Comparison of ENCODE assay signal across 8 mouse cellular contexts in the genomic region with DNA sequence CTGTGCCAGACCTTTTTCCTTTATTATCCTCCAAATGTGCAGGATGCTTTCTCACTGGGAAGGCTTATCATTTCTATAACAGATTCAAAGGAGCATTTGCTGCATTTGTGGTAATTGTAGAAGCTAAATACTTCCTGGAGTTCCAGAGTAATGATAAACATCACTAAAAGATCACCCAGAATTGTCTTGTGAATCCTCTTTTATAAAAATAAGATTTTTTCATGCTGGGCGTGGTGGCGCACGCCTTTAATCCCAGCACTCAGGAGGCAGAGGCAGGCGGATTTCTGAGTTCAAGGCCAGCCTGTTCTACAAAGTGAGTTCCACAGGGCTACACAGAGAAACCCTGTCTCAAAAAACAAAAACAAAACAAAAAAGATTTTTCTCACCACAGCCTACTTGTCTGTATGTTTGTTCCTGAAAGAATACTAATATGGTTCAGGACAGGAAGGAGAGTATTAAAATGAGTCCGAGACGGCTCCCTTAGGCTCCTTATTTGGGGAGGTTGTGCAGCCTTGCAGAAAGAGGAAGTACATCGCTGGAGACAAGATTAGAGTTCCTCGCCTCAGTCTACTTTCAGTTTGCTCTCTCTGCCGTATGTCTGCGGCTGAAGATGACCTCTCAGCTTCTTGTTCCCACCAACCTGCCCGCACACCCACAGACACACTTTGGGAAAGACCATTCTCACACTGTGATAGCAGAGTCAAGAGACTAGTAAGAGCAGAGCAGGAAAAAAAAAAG. TPM values are rescaled to one million over a fixed set of nuclear protein-coding genes. Genes with fewer than 3 reads are reported as not detected.
A peak's percentile ranks its signal among the peaks of the same experiment; 100 is the strongest.
DNase-seq lines count a peak whose midpoint lies in the region; ATAC-seq and TF ChIP-seq lines count a peak whose summit lies in the region.

No protein-coding gene starts in this region.

- no peaks in the 10 kb centered on the region for H3K27me3 ChIP-seq in liver, embryonic 14.5 days (ENCODE audit: control insufficient read depth, insufficient read depth, low read length)
- no peaks in the 10 kb centered on the region for H3K27me3 ChIP-seq in forebrain, postnatal 0 days (ENCODE audit: insufficient read depth, low read length)
- no peaks in the 10 kb centered on the region for H3K27me3 ChIP-seq in forebrain, embryonic 12.5 days

- H3K9me3 ChIP-seq in liver, embryonic 14.5 days (ENCODE audit: control insufficient read depth, low read length) = no peaks in the 10 kb centered on the region
- H3K9me3 ChIP-seq in forebrain, postnatal 0 days (ENCODE audit: low read length) = no peaks in the 10 kb centered on the region
- H3K9me3 ChIP-seq in forebrain, embryonic 12.5 days = no peaks in the 10 kb centered on the region

- ATAC-seq in liver, embryonic 14.5 days (ENCODE audit: insufficient read depth) = no peak
- ATAC-seq in forebrain, postnatal 0 days = no peak
- ATAC-seq in forebrain, embryonic 12.5 days (ENCODE audit: low FRiP score) = no peak

- TF ChIP-seq CTCF in liver, embryonic 14.5 days (IDR thresholded peaks at IDR 0.05; ENCODE audit: low read depth) = no peak
- no peak for TF ChIP-seq CTCF in forebrain, postnatal 0 days (IDR thresholded peaks at IDR 0.05; ENCODE audit: low read depth)

- H3K4me1 ChIP-seq in liver, embryonic 14.5 days (replicated peaks; ENCODE audit: control insufficient read depth in 2 of 2, insufficient read depth in 2 of 2, low read length in 1 of 2) = peaks cover 32 to 33% of the 10 kb centered on the region in 2 experiments
- H3K4me1 ChIP-seq in forebrain, postnatal 0 days (ENCODE audit: insufficient read depth) = peaks cover 7% of the 10 kb centered on the region; the same call in 1 of the 2 replicates
- H3K4me1 ChIP-seq in forebrain, embryonic 12.5 days = peaks cover 11% of the 10 kb centered on the region

- no peaks in the 10 kb centered on the region for H3K36me3 ChIP-seq in liver, embryonic 14.5 days (replicated peaks; ENCODE audit: control insufficient read depth, insufficient read depth, low read depth)
- no peaks in the 10 kb centered on the region for H3K36me3 ChIP-seq in forebrain, postnatal 0 days (ENCODE audit: insufficient read depth)
- H3K36me3 ChIP-seq in forebrain, embryonic 12.5 days (replicated peaks) = no peaks in the 10 kb centered on the region

- peak overlapping the region; percentile 80 for H3K4me2 ChIP-seq in liver, embryonic 14.5 days (ENCODE audit: low read depth)
- H3K4me2 ChIP-seq in forebrain, postnatal 0 days (ENCODE audit: low read depth) = no peak overlapping the region
- H3K4me2 ChIP-seq in forebrain, embryonic 12.5 days = no peak overlapping the region

- DNase-seq in heart, adult 11 months = peak; percentile 95
- DNase-seq in heart, postnatal 14 days = no peak
- peak; percentile 21 for DNase-seq in brain, adult 2 months (ENCODE audit: low read depth, low spot score)
- peak in 1 of 3 experiments; percentile 46 for DNase-seq in liver, embryonic 14.5 days (ENCODE audit: low read depth in 3 of 3, low spot score in 3 of 3)
- DNase-seq in spleen, postnatal 10 days (ENCODE audit: low spot score in 2 of 2) = peak; percentile 30 to 54
- DNase-seq in urinary bladder, adult 2 months (ENCODE audit: low spot score) = no peak
- no peak for DNase-seq in forebrain, postnatal 0 days

- peak overlapping the region; percentile 28 to 33 for H3K4me3 ChIP-seq in liver, embryonic 14.5 days (ENCODE audit: insufficient read depth in 1 of 2, low read depth in 2 of 2, low read length in 2 of 2)
- no peak overlapping the region for H3K4me3 ChIP-seq in forebrain, postnatal 0 days (ENCODE audit: low read depth, low read length)
- H3K4me3 ChIP-seq in forebrain, embryonic 12.5 days (replicated peaks) = no peak overlapping the region

- WGBS in liver, embryonic 14.5 days (ENCODE audit: insufficient replicate concordance) = 25% methylated on average over 11 of the region's 11 CpGs
- WGBS in forebrain, postnatal 0 days = 90% methylated on average over 11 of the region's 11 CpGs
- WGBS in forebrain, embryonic 12.5 days = 91% methylated on average over 11 of the region's 11 CpGs

- intact Hi-C loops in heart, postnatal 14 days (cut with DNase I) = no loop called here

- H3K9ac ChIP-seq in liver, embryonic 14.5 days (replicated peaks) = peak overlapping the region; percentile 19
- H3K9ac ChIP-seq in forebrain, postnatal 0 days = no peak overlapping the region
- no peak overlapping the region for H3K9ac ChIP-seq in forebrain, embryonic 12.5 days

- no peak for TF ChIP-seq EP300 in liver, embryonic 14.5 days (IDR thresholded peaks at IDR 0.05; ENCODE audit: low read depth)

- peak overlapping the region; percentile 0; the same call in 1 of the 2 replicates for H3K27ac ChIP-seq in liver, embryonic 14.5 days
- no peak overlapping the region for H3K27ac ChIP-seq in forebrain, postnatal 0 days (ENCODE audit: low read depth, low read length)
- H3K27ac ChIP-seq in forebrain, embryonic 12.5 days = no peak overlapping the region

RNA-seq across cellular contexts. Expression of gene Sf3b1, which starts 1.4 kb away (rescaled TPM):
- 100 to 1,000 TPM; 100 to 106 TPM for total RNA-seq in heart, postnatal 14 days (2021)
- 30.9 and 45.0 TPM in 2 replicates for polyA plus RNA-seq in liver, embryonic 14.5 days (2012; rRNA removed)
- polyA plus RNA-seq in liver, embryonic 14.5 days (2014; fragmentation: Nextera tagmentation; extraction: Ambion mirVana) = 122 and 132 TPM in 2 replicates
- polyA plus RNA-seq in urinary bladder, adult 2 months (2012; rRNA removed) = 156 and 180 TPM in 2 replicates
- 242 and 311 TPM in 2 replicates for total RNA-seq in forebrain, postnatal 0 days (2014; rRNA removed)
- 289 and 308 TPM in 2 replicates for polyA plus RNA-seq in forebrain, postnatal 0 days (2015; fragmentation: Nextera tagmentation; extraction: Ambion mirVana)
- 376 and 422 TPM in 2 replicates for polyA plus RNA-seq in forebrain, embryonic 12.5 days (2016; fragmentation: Nextera tagmentation; extraction: Ambion mirVana)

RNA-seq across cellular contexts. Expression of gene Coq10b, which starts 23.9 kb away (rescaled TPM):
- 10 to 100 TPM; 47.3 to 61.7 TPM for total RNA-seq in heart, postnatal 14 days (2021)
- polyA plus RNA-seq in liver, embryonic 14.5 days (2012; rRNA removed) = 6.3 and 8.6 TPM in 2 replicates
- polyA plus RNA-seq in liver, embryonic 14.5 days (2014; fragmentation: Nextera tagmentation; extraction: Ambion mirVana) = 15.4 and 16.4 TPM in 2 replicates
- polyA plus RNA-seq in urinary bladder, adult 2 months (2012; rRNA removed) = 63.1 and 78.4 TPM in 2 replicates
- total RNA-seq in forebrain, postnatal 0 days (2014; rRNA removed) = 26.1 and 28.9 TPM in 2 replicates
- polyA plus RNA-seq in forebrain, postnatal 0 days (2015; fragmentation: Nextera tagmentation; extraction: Ambion mirVana) = 25.8 and 27.0 TPM in 2 replicates
- polyA plus RNA-seq in forebrain, embryonic 12.5 days (2016; fragmentation: Nextera tagmentation; extraction: Ambion mirVana) = 31.0 and 31.3 TPM in 2 replicates

RNA-seq across cellular contexts. Expression of gene Hspe1, which starts 59.3 kb away (rescaled TPM):
- total RNA-seq in heart, postnatal 14 days (2021) = 100 to 1,000 TPM; 125 TPM
- polyA plus RNA-seq in liver, embryonic 14.5 days (2012; rRNA removed) = 148 and 306 TPM in 2 replicates
- 396 and 414 TPM in 2 replicates for polyA plus RNA-seq in liver, embryonic 14.5 days (2014; fragmentation: Nextera tagmentation; extraction: Ambion mirVana)
- polyA plus RNA-seq in urinary bladder, adult 2 months (2012; rRNA removed) = 149 and 170 TPM in 2 replicates
- total RNA-seq in forebrain, postnatal 0 days (2014; rRNA removed) = 124 and 182 TPM in 2 replicates
- polyA plus RNA-seq in forebrain, postnatal 0 days (2015; fragmentation: Nextera tagmentation; extraction: Ambion mirVana) = 257 and 295 TPM in 2 replicates
- polyA plus RNA-seq in forebrain, embryonic 12.5 days (2016; fragmentation: Nextera tagmentation; extraction: Ambion mirVana) = 423 and 430 TPM in 2 replicates

RNA-seq across cellular contexts. Expression of gene Hspd1, which starts 59.4 kb away (rescaled TPM):
- total RNA-seq in heart, postnatal 14 days (2021) = 100 to 1,000 TPM; 331 to 362 TPM
- 73.8 and 163 TPM in 2 replicates for polyA plus RNA-seq in liver, embryonic 14.5 days (2012; rRNA removed)
- polyA plus RNA-seq in liver, embryonic 14.5 days (2014; fragmentation: Nextera tagmentation; extraction: Ambion mirVana) = 241 and 264 TPM in 2 replicates
- polyA plus RNA-seq in urinary bladder, adult 2 months (2012; rRNA removed) = 81.3 and 84.3 TPM in 2 replicates
- total RNA-seq in forebrain, postnatal 0 days (2014; rRNA removed) = 149 and 162 TPM in 2 replicates
- 197 and 238 TPM in 2 replicates for polyA plus RNA-seq in forebrain, postnatal 0 days (2015; fragmentation: Nextera tagmentation; extraction: Ambion mirVana)
- 398 and 406 TPM in 2 replicates for polyA plus RNA-seq in forebrain, embryonic 12.5 days (2016; fragmentation: Nextera tagmentation; extraction: Ambion mirVana)

Comparison
In these comparisons a context has a peak if more than half of its experiments do, and no peak if none do; other contexts are left out.
1. DNase-seq: peak in heart, adult 11 months (single experiment), brain, adult 2 months (single experiment) and spleen, postnatal 10 days (2 of 2); none in heart, postnatal 14 days (0 of 2), urinary bladder, adult 2 months (single experiment) and forebrain, postnatal 0 days (single experiment).
2. H3K4me3 ChIP-seq: peak in liver, embryonic 14.5 days (2 of 2); none in forebrain, postnatal 0 days (single experiment) and forebrain, embryonic 12.5 days (single experiment).